ENCODE assay signal across 11 mouse cellular contexts in genomic region chr5:36711863-36712262, GRCm38 (mm10). TPM values are rescaled to one million over a fixed set of nuclear protein-coding genes. Genes with fewer than 3 reads are reported as not detected.
DNase-seq lines count a peak whose midpoint lies in the region; ATAC-seq and TF ChIP-seq lines count a peak whose summit lies in the region.
"Had no signal": no experiment of that assay in that cellular context is flagged by ENCODE, and none has a peak within 500 bp of the region (broad histone marks: within the 10 kb centered on the region; RNA-seq: fewer than 3 reads in every experiment).

No protein-coding gene starts in this region.

- DNase-seq in gastrocnemius, adult 2 months = no peak
- DNase-seq in gastrocnemius, postnatal 14 days = no peak
- DNase-seq in liver = no peak
- no peak for DNase-seq in stomach, postnatal 0 days (ENCODE audit: low spot score)
- no peak for DNase-seq in embryo, embryonic 10.5 days (ENCODE audit: low spot score)
- no peak for DNase-seq in right cerebral cortex, postnatal 4 days
- DNase-seq: cerebellum, adult 11-12 months had no signal

- TF ChIP-seq EP300 in stomach, postnatal 0 days (optimal IDR thresholded peaks at IDR 0.05) = no peak

- no peak overlapping the region; the same call in 1 of the 2 replicates for H3K4me3 ChIP-seq in gastrocnemius, adult 2 months
- H3K4me3 ChIP-seq in liver, embryonic 12.5 days = peak overlapping the region; percentile 61; the same call in 1 of the 2 replicates
- peak overlapping the region; percentile 66; the same call in 1 of the 2 replicates for H3K4me3 ChIP-seq in liver, embryonic 15.5 days (replicated peaks)
- no peak overlapping the region for H3K4me3 ChIP-seq in stomach, postnatal 0 days (ENCODE audit: low read depth, low read length)
- H3K4me3 ChIP-seq: left cerebral cortex, adult 2 months; midbrain, embryonic 12.5 days had no signal

- H3K36me3 ChIP-seq in liver, embryonic 12.5 days = no peaks in the 10 kb centered on the region
- H3K36me3 ChIP-seq in liver, embryonic 15.5 days (replicated peaks) = no peaks in the 10 kb centered on the region
- H3K36me3 ChIP-seq in stomach, postnatal 0 days (ENCODE audit: control insufficient read depth, insufficient read depth, low read length) = no peaks in the 10 kb centered on the region
- H3K36me3 ChIP-seq: midbrain, embryonic 12.5 days had no signal

- H3K27ac ChIP-seq in gastrocnemius, adult 2 months = peak overlapping the region; percentile 93
- peak overlapping the region; percentile 89 for H3K27ac ChIP-seq in liver, embryonic 12.5 days
- peak overlapping the region; percentile 94 for H3K27ac ChIP-seq in liver, embryonic 15.5 days (replicated peaks)
- peak overlapping the region; percentile 90 for H3K27ac ChIP-seq in stomach, postnatal 0 days (replicated peaks)
- H3K27ac ChIP-seq: left cerebral cortex, adult 2 months; midbrain, embryonic 12.5 days had no signal

- no peak for TF ChIP-seq CTCF in gastrocnemius, adult 2 months (IDR thresholded peaks at IDR 0.05)
- TF ChIP-seq CTCF in stomach, postnatal 0 days (IDR thresholded peaks at IDR 0.05; ENCODE audit: low read depth) = no peak

- ATAC-seq in liver, embryonic 12.5 days = no peak
- ATAC-seq in liver, embryonic 15.5 days (ENCODE audit: insufficient read depth) = no peak
- ATAC-seq in stomach, postnatal 0 days (ENCODE audit: low FRiP score, low TSS enrichment) = no peak

- WGBS in liver, embryonic 12.5 days (ENCODE audit: insufficient replicate concordance) = 45% methylated on average over 5 of the region's 5 CpGs
- WGBS in liver, embryonic 15.5 days (ENCODE audit: insufficient replicate concordance) = 50% methylated on average over 5 of the region's 5 CpGs
- 49% methylated on average over 5 of the region's 5 CpGs for WGBS in stomach, postnatal 0 days

- peak overlapping the region; percentile 68; the same call in 1 of the 2 replicates for H3K9ac ChIP-seq in liver, embryonic 12.5 days
- 0 out of 2 replicates have a peak overlapping the region, but pooled peaks have one; percentile 69 for H3K9ac ChIP-seq in liver, embryonic 15.5 days
- no peak overlapping the region for H3K9ac ChIP-seq in stomach, postnatal 0 days (ENCODE audit: low read length)
- H3K9ac ChIP-seq: midbrain, embryonic 12.5 days had no signal

- H3K4me2 ChIP-seq in liver, embryonic 12.5 days = peak overlapping the region; percentile 89
- peak overlapping the region; percentile 91 for H3K4me2 ChIP-seq in liver, embryonic 15.5 days
- peak overlapping the region; percentile 64; the same call in 1 of the 2 replicates for H3K4me2 ChIP-seq in stomach, postnatal 0 days (replicated peaks; ENCODE audit: low read depth)

- peaks cover 28% of the 10 kb centered on the region for H3K27me3 ChIP-seq in liver, embryonic 12.5 days (replicated peaks)
- H3K27me3 ChIP-seq in liver, embryonic 15.5 days = peaks cover 31% of the 10 kb centered on the region
- no peaks in the 10 kb centered on the region for H3K27me3 ChIP-seq in stomach, postnatal 0 days (ENCODE audit: control insufficient read depth, insufficient read depth, low read length)

- intact Hi-C loops in gastrocnemius, adult 2 months (cut with DNase I) = loop anchor here (2.0 kb wide), 1 partner anchor 15 kb away; the partner anchor contains the start of gene D5Ertd579e
- intact Hi-C loops in gastrocnemius, postnatal 14 days (cut with DNase I; ENCODE audit: low total_unique reads) = no loop called here

- H3K4me1 ChIP-seq in liver, embryonic 12.5 days = peaks cover 46% of the 10 kb centered on the region
- H3K4me1 ChIP-seq in liver, embryonic 15.5 days (replicated peaks) = peaks cover 53% of the 10 kb centered on the region
- H3K4me1 ChIP-seq in stomach, postnatal 0 days (replicated peaks; ENCODE audit: control insufficient read depth, insufficient read depth) = peaks cover 8% of the 10 kb centered on the region; the same call in 1 of the 2 replicates

- no peaks in the 10 kb centered on the region for H3K9me3 ChIP-seq in liver, embryonic 12.5 days (replicated peaks)
- no peaks in the 10 kb centered on the region for H3K9me3 ChIP-seq in liver, embryonic 15.5 days (replicated peaks)
- no peaks in the 10 kb centered on the region for H3K9me3 ChIP-seq in stomach, postnatal 0 days (ENCODE audit: control insufficient read depth, low read length)
- H3K9me3 ChIP-seq: midbrain, embryonic 12.5 days had no signal

RNA-seq across cellular contexts. Expression of gene D5Ertd579e, which starts 16.0 kb away (rescaled TPM):
- 10 to 100 TPM; 86.4 to 98.1 TPM for total RNA-seq in gastrocnemius, adult 2 months (2021)
- total RNA-seq in gastrocnemius, postnatal 14 days (2021) = 10 to 100 TPM; 52.2 to 54.5 TPM
- polyA plus RNA-seq in liver, embryonic 12.5 days (2016; fragmentation: Nextera tagmentation; extraction: Ambion mirVana) = 28.2 and 28.5 TPM in 2 replicates
- 22.1 and 22.2 TPM in 2 replicates for polyA plus RNA-seq in liver, embryonic 15.5 days (2015; fragmentation: Nextera tagmentation; extraction: Ambion mirVana)
- polyA plus RNA-seq in stomach, postnatal 0 days (2015; fragmentation: Nextera tagmentation; extraction: Ambion mirVana) = 21.5 and 22.7 TPM in 2 replicates

RNA-seq across cellular contexts. Expression of gene Bloc1s4, which starts 36.6 kb away (rescaled TPM):
- total RNA-seq in gastrocnemius, adult 2 months (2021) = 10 to 100 TPM in 1 of 2 experiments, 1 to 10 TPM in 1; 9.1 to 11.0 TPM
- 1 to 10 TPM; 8.0 to 9.2 TPM for total RNA-seq in gastrocnemius, postnatal 14 days (2021)
- polyA plus RNA-seq in liver, embryonic 12.5 days (2016; fragmentation: Nextera tagmentation; extraction: Ambion mirVana) = 23.7 and 26.8 TPM in 2 replicates
- polyA plus RNA-seq in liver, embryonic 15.5 days (2015; fragmentation: Nextera tagmentation; extraction: Ambion mirVana) = 15.9 and 16.3 TPM in 2 replicates
- 21.4 and 22.2 TPM in 2 replicates for polyA plus RNA-seq in stomach, postnatal 0 days (2015; fragmentation: Nextera tagmentation; extraction: Ambion mirVana)

Comparison
In these comparisons a context has a peak if more than half of its experiments do, and no peak if none do; other contexts are left out.
1. H3K4me3 ChIP-seq: peak in liver, embryonic 12.5 days (single experiment) and liver, embryonic 15.5 days (single experiment); none in gastrocnemius, adult 2 months (single experiment) and stomach, postnatal 0 days (single experiment).
2. Peak in every context shown above with its lines, with median percentiles within 50 percentile points of each other: H3K27ac ChIP-seq and H3K4me2 ChIP-seq.